ENCODE assay signal across 8 mouse cellular contexts in genomic region chr7:35802201-35802905, GRCm38 (mm10). TPM values are rescaled to one million over a fixed set of nuclear protein-coding genes. Genes with fewer than 3 reads are reported as not detected.
A peak's percentile ranks its signal among the peaks of the same experiment; 100 is the strongest.
DNase-seq lines count a peak whose midpoint lies in the region; ATAC-seq and TF ChIP-seq lines count a peak whose summit lies in the region.

No protein-coding gene starts in this region.

- H3K36me3 ChIP-seq in lung, embryonic 15.5 days, result peaks cover 27% of the 10 kb centered on the region
- peaks cover 3% of the 10 kb centered on the region; the same call in 1 of the 2 replicates for H3K36me3 ChIP-seq in forebrain, embryonic 11.5 days (ENCODE audit: control insufficient read depth, insufficient read depth, low read length)
- H3K36me3 ChIP-seq in kidney, embryonic 16.5 days (ENCODE audit: insufficient read depth, low read length), result peaks cover 31% of the 10 kb centered on the region
- peaks cover 36% of the 10 kb centered on the region for H3K36me3 ChIP-seq in midbrain, embryonic 12.5 days

- H3K27me3 ChIP-seq in lung, embryonic 15.5 days, result no peaks in the 10 kb centered on the region
- no peaks in the 10 kb centered on the region for H3K27me3 ChIP-seq in forebrain, embryonic 11.5 days (ENCODE audit: control insufficient read depth, insufficient read depth, low read length)
- H3K27me3 ChIP-seq in kidney, embryonic 16.5 days (ENCODE audit: insufficient read depth, low read length), result no peaks in the 10 kb centered on the region
- H3K27me3 ChIP-seq in midbrain, embryonic 12.5 days, result no peaks in the 10 kb centered on the region

- TF ChIP-seq CTCF in bone marrow macrophage, adult 2 months (IDR thresholded peaks at IDR 0.05; ENCODE audit: low read depth, low read length), result no peak

- no peaks in the 10 kb centered on the region for H3K9me3 ChIP-seq in lung, embryonic 15.5 days
- no peaks in the 10 kb centered on the region for H3K9me3 ChIP-seq in forebrain, embryonic 11.5 days (ENCODE audit: control insufficient read depth, low read length)
- no peaks in the 10 kb centered on the region for H3K9me3 ChIP-seq in kidney, embryonic 16.5 days (ENCODE audit: low read length)
- H3K9me3 ChIP-seq in midbrain, embryonic 12.5 days, result no peaks in the 10 kb centered on the region

- peaks cover 7% of the 10 kb centered on the region; the same call in 1 of the 2 replicates for H3K4me1 ChIP-seq in lung, embryonic 15.5 days
- H3K4me1 ChIP-seq in bone marrow macrophage, adult 2 months (ENCODE audit: control insufficient read depth, insufficient read depth, low read length), result no peaks in the 10 kb centered on the region
- no peaks in the 10 kb centered on the region; the same call in 1 of the 2 replicates for H3K4me1 ChIP-seq in forebrain, embryonic 11.5 days (replicated peaks; ENCODE audit: control insufficient read depth, insufficient read depth, low read length)
- peaks cover 11% of the 10 kb centered on the region for H3K4me1 ChIP-seq in kidney, embryonic 16.5 days (ENCODE audit: insufficient read depth, low read length)
- H3K4me1 ChIP-seq in midbrain, embryonic 12.5 days, result peaks cover 9% of the 10 kb centered on the region

- no peak for DNase-seq in lung, postnatal 25 days (ENCODE audit: low spot score)
- no peak for DNase-seq in forebrain, embryonic 11.5 days (ENCODE audit: low spot score)
- no peak for DNase-seq in spleen, adult 12 weeks (ENCODE audit: low spot score)
- no peak for DNase-seq in cerebellum, adult 9-10 months

- TF ChIP-seq POLR2A in bone marrow macrophage, adult 2 months (IDR thresholded peaks at IDR 0.05; ENCODE audit: borderline replicate concordance, low read depth, low read length), result no peak

- H3K4me2 ChIP-seq in lung, embryonic 15.5 days, result peak overlapping the region; percentile 60
- H3K4me2 ChIP-seq in forebrain, embryonic 11.5 days (ENCODE audit: low read depth, low read length, severe bottlenecking), result peak overlapping the region; percentile 60
- peak overlapping the region; percentile 88 for H3K4me2 ChIP-seq in kidney, embryonic 16.5 days (replicated peaks; ENCODE audit: low read depth, low read length)
- peak overlapping the region; percentile 89 for H3K4me2 ChIP-seq in midbrain, embryonic 12.5 days (replicated peaks)

- peak overlapping the region; percentile 74 for H3K4me3 ChIP-seq in lung, embryonic 15.5 days
- peak overlapping the region; percentile 10; the same call in 1 of the 2 replicates for H3K4me3 ChIP-seq in bone marrow macrophage, adult 2 months (ENCODE audit: insufficient read depth, low read length)
- peak overlapping the region; percentile 81 for H3K4me3 ChIP-seq in forebrain, embryonic 11.5 days (ENCODE audit: low read depth, low read length)
- peak overlapping the region; percentile 97 for H3K4me3 ChIP-seq in kidney, embryonic 16.5 days (ENCODE audit: low read length)
- H3K4me3 ChIP-seq in midbrain, embryonic 12.5 days, result peak overlapping the region; percentile 92

- peak overlapping the region; percentile 94 for H3K9ac ChIP-seq in lung, embryonic 15.5 days
- H3K9ac ChIP-seq in forebrain, embryonic 11.5 days (ENCODE audit: low read length), result peak overlapping the region; percentile 97
- H3K9ac ChIP-seq in kidney, embryonic 16.5 days (replicated peaks; ENCODE audit: low read length), result peak overlapping the region; percentile 100
- H3K9ac ChIP-seq in midbrain, embryonic 12.5 days (replicated peaks), result peak overlapping the region; percentile 95

- WGBS in lung, embryonic 15.5 days, result under 1% methylated on average over 49 of the region's 49 CpGs
- under 1% methylated on average over 42 of the region's 49 CpGs for WGBS in forebrain, embryonic 11.5 days
- under 1% methylated on average over 47 of the region's 49 CpGs for WGBS in kidney, embryonic 16.5 days
- WGBS in midbrain, embryonic 12.5 days, result under 1% methylated on average over 42 of the region's 49 CpGs

- peak overlapping the region; percentile 82 for H3K27ac ChIP-seq in lung, embryonic 15.5 days
- no peak overlapping the region for H3K27ac ChIP-seq in bone marrow macrophage, adult 2 months (ENCODE audit: insufficient read depth, low read depth, low read length)
- peak overlapping the region; percentile 81 for H3K27ac ChIP-seq in forebrain, embryonic 11.5 days (ENCODE audit: low read depth, low read length)
- H3K27ac ChIP-seq in kidney, embryonic 16.5 days (ENCODE audit: low read length), result peak overlapping the region; percentile 89
- peak overlapping the region; percentile 86 for H3K27ac ChIP-seq in midbrain, embryonic 12.5 days (replicated peaks)

- ATAC-seq in lung, embryonic 15.5 days (ENCODE audit: borderline replicate concordance, extremely low read depth, low FRiP score, low TSS enrichment), result peak; percentile 84
- peak; percentile 88 for ATAC-seq in forebrain, embryonic 11.5 days (replicated peaks; ENCODE audit: low FRiP score)
- peak; percentile 91 for ATAC-seq in kidney, embryonic 16.5 days (ENCODE audit: low FRiP score, low TSS enrichment)
- ATAC-seq in midbrain, embryonic 12.5 days (ENCODE audit: low FRiP score, low read depth), result peak; percentile 89

RNA-seq across cellular contexts. Expression of gene Zfp507, which starts 0.5 kb away (rescaled TPM):
- 20.4 and 20.7 TPM in 2 replicates for polyA plus RNA-seq in lung, embryonic 15.5 days (2015; fragmentation: Nextera tagmentation; extraction: Ambion mirVana)
- polyA plus RNA-seq in bone marrow macrophage, adult 2 months (2012; ENCODE audit: insufficient read depth, insufficient read length, missing spikeins), result not detected in 2 replicates
- 18.3 and 21.3 TPM in 2 replicates for polyA plus RNA-seq in forebrain, embryonic 11.5 days (2014; fragmentation: Nextera tagmentation; extraction: Ambion mirVana)
- 15.5 and 16.5 TPM in 2 replicates for polyA plus RNA-seq in kidney, embryonic 16.5 days (2015; fragmentation: Nextera tagmentation; extraction: Ambion mirVana)
- 24.3 and 24.8 TPM in 2 replicates for polyA plus RNA-seq in midbrain, embryonic 12.5 days (2016; fragmentation: Nextera tagmentation; extraction: Ambion mirVana)

RNA-seq across cellular contexts. Expression of gene Dpy19l3, which starts 48.1 kb away (rescaled TPM):
- polyA plus RNA-seq in lung, embryonic 15.5 days (2015; fragmentation: Nextera tagmentation; extraction: Ambion mirVana), result 33.1 and 34.6 TPM in 2 replicates
- 1.5 TPM in 2 replicates for polyA plus RNA-seq in bone marrow macrophage, adult 2 months (2012; ENCODE audit: insufficient read depth, insufficient read length, missing spikeins)
- polyA plus RNA-seq in forebrain, embryonic 11.5 days (2014; fragmentation: Nextera tagmentation; extraction: Ambion mirVana), result 36.7 and 43.9 TPM in 2 replicates
- 26.9 and 27.5 TPM in 2 replicates for polyA plus RNA-seq in kidney, embryonic 16.5 days (2015; fragmentation: Nextera tagmentation; extraction: Ambion mirVana)
- polyA plus RNA-seq in midbrain, embryonic 12.5 days (2016; fragmentation: Nextera tagmentation; extraction: Ambion mirVana), result 39.2 and 44.8 TPM in 2 replicates

Comparison
In these comparisons a context has a peak if more than half of its experiments do, and no peak if none do; other contexts are left out.
1. H3K4me3 ChIP-seq: peak in every context shown above with its lines; median percentile 97 in kidney, embryonic 16.5 days; 92 in midbrain, embryonic 12.5 days; 81 in forebrain, embryonic 11.5 days; 74 in lung, embryonic 15.5 days; 10 in bone marrow macrophage, adult 2 months.
2. RNA of gene Zfp507, which starts 0.5 kb away (polyA plus RNA-seq): 24.3 to 24.8 TPM in midbrain, embryonic 12.5 days, 18.3 to 21.3 TPM in forebrain, embryonic 11.5 days, 20.4 to 20.7 TPM in lung, embryonic 15.5 days and 15.5 to 16.5 TPM in kidney, embryonic 16.5 days; not detected in bone marrow macrophage, adult 2 months; every median in the first group is over 10 times any median in the second.
3. RNA of gene Dpy19l3, which starts 48.1 kb away (polyA plus RNA-seq): 39.2 to 44.8 TPM in midbrain, embryonic 12.5 days, 36.7 to 43.9 TPM in forebrain, embryonic 11.5 days, 33.1 to 34.6 TPM in lung, embryonic 15.5 days and 26.9 to 27.5 TPM in kidney, embryonic 16.5 days; 1.5 TPM in bone marrow macrophage, adult 2 months; every median in the first group is over 10 times any median in the second.
4. Peak in every context shown above with its lines, with median percentiles within 50 percentile points of each other: ATAC-seq, H3K4me2 ChIP-seq and H3K9ac ChIP-seq.